26 mouse cellular contexts compared by ENCODE assay signal in the genomic region with DNA sequence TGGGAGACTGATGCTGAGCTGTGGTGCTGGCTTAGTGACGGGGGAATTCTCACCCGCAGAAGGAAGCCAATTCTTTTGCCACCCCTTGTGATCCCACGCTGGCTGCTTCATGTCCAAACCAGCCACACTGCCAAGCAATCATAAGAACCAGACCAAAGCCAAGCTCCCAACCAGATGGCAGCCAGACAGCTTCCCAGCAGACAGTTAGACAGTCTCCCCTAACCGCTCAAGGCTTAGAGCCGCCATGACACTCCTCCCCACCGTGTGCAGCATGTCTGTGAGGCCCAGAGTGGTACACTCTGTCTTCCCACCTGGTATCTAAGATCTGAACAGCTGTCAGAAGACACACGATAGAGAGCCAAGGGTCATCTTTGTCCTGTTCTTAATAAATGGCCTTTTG.
A peak's percentile ranks its signal among the peaks of the same experiment; 100 is the strongest.
DNase-seq lines count a peak whose midpoint lies in the region; ATAC-seq and TF ChIP-seq lines count a peak whose summit lies in the region.
"Had no signal": no experiment of that assay in that cellular context is flagged by ENCODE, and none has a peak within 500 bp of the region (broad histone marks: within the 10 kb centered on the region; RNA-seq: fewer than 3 reads in every experiment).

No protein-coding gene starts in this region.

- in situ Hi-C loops in ES-E14 (cut with MboI; ENCODE audit: low sequenced_read_pairs in 2 of 2, unreplicated experiment in 2 of 2): loop anchor here in 1 of 2 experiments (10.0 kb wide), 1 partner anchor 243 kb away; no protein-coding TSS in a partner anchor

- H3K27ac ChIP-seq in forebrain, embryonic 16.5 days (ENCODE audit: low read length): no peak overlapping the region
- H3K27ac ChIP-seq in forebrain, embryonic 12.5 days: no peak overlapping the region
- H3K27ac ChIP-seq in ES-E14 (ENCODE audit: insufficient read depth, low read depth, low read length, poor library complexity, severe bottlenecking): no peak overlapping the region
- H3K27ac ChIP-seq: forebrain, embryonic 15.5 days; heart, adult 2 months; limb, embryonic 12.5 days; liver, embryonic 15.5 days; midbrain, embryonic 10.5 days; midbrain, embryonic 15.5 days; neural tube, embryonic 12.5 days had no signal

- intact Hi-C loops in left cerebral cortex, postnatal 4 days (cut with DNase I): no loop called here

- peaks cover 7% of the 10 kb centered on the region; the same call in 1 of the 2 replicates for H3K4me1 ChIP-seq in forebrain, embryonic 16.5 days (replicated peaks; ENCODE audit: control insufficient read depth, insufficient read depth, low read length)
- H3K4me1 ChIP-seq in forebrain, embryonic 12.5 days: no peaks in the 10 kb centered on the region
- H3K4me1 ChIP-seq in ES-E14 (ENCODE audit: control insufficient read depth in 2 of 2, insufficient read depth in 2 of 2, low read length in 2 of 2, poor library complexity in 1 of 2): no peaks in the 10 kb centered on the region
- H3K4me1 ChIP-seq: liver, embryonic 15.5 days; midbrain, embryonic 15.5 days; neural tube, embryonic 12.5 days had no signal

- H3K4me3 ChIP-seq in forebrain, embryonic 16.5 days (replicated peaks; ENCODE audit: low read length): no peak overlapping the region
- H3K4me3 ChIP-seq in forebrain, embryonic 12.5 days (replicated peaks): no peak overlapping the region
- no peak overlapping the region for H3K4me3 ChIP-seq in ES-E14 (ENCODE audit: insufficient read depth in 1 of 2, low read depth in 1 of 2, low read length in 2 of 2, poor library complexity in 1 of 2, severe bottlenecking in 1 of 2)
- H3K4me3 ChIP-seq: erythroblast, embryonic 14.5 days; forebrain, embryonic 15.5 days; heart, adult 2 months; heart, embryonic 12.5 days; limb, embryonic 12.5 days; liver, embryonic 15.5 days; midbrain, embryonic 10.5 days; midbrain, embryonic 15.5 days; myocyte; neural tube, embryonic 12.5 days had no signal

- 56% methylated on average over 7 of the region's 7 CpGs for WGBS in forebrain, embryonic 16.5 days
- 75% methylated on average over 7 of the region's 7 CpGs for WGBS in forebrain, embryonic 12.5 days

- peak; percentile 68 for DNase-seq in left cerebral cortex, postnatal 4 days
- no peak for DNase-seq in left cerebral cortex, adult 18-20 months (ENCODE audit: low spot score in 2 of 2)
- DNase-seq in ES-E14 (ENCODE audit: low read depth, low spot score): no peak
- DNase-seq in ovary, postnatal 36 days (ENCODE audit: low spot score): no peak
- DNase-seq: adrenal gland, postnatal 14 days; B cell, adult 2 months; cerebellum, adult 18-20 months; heart, adult 2 months; heart, postnatal 4 days; kidney, adult 9 months; kidney, postnatal 10 days; layer of hippocampus, postnatal 36 days; lung, embryonic 14.5 days; right cerebral cortex, postnatal 4 days had no signal

- ATAC-seq in forebrain, embryonic 16.5 days: 0 out of 2 replicates have a peak, but pooled peaks have one; percentile 51
- ATAC-seq in forebrain, embryonic 12.5 days (ENCODE audit: low FRiP score): no peak
- ATAC-seq: forebrain, embryonic 15.5 days; midbrain, embryonic 15.5 days; Patski had no signal

- H3K36me3 ChIP-seq in forebrain, embryonic 16.5 days (ENCODE audit: control insufficient read depth, insufficient read depth): no peaks in the 10 kb centered on the region
- H3K36me3 ChIP-seq in forebrain, embryonic 12.5 days (replicated peaks): no peaks in the 10 kb centered on the region
- H3K36me3 ChIP-seq in ES-E14 (ENCODE audit: control insufficient read depth, insufficient read depth, low read length, poor library complexity, severe bottlenecking): no peaks in the 10 kb centered on the region
- H3K36me3 ChIP-seq: forebrain, embryonic 15.5 days; heart, embryonic 12.5 days; limb, embryonic 12.5 days; liver, embryonic 15.5 days; midbrain, embryonic 10.5 days; midbrain, embryonic 15.5 days; neural tube, embryonic 12.5 days had no signal

- no peak overlapping the region for H3K4me2 ChIP-seq in forebrain, embryonic 16.5 days (ENCODE audit: low read length)
- no peak overlapping the region for H3K4me2 ChIP-seq in forebrain, embryonic 12.5 days
- H3K4me2 ChIP-seq: forebrain, embryonic 15.5 days; heart, embryonic 12.5 days; limb, embryonic 12.5 days; liver, embryonic 15.5 days; lung, embryonic 14.5 days; midbrain, embryonic 15.5 days; neural tube, embryonic 12.5 days had no signal

- H3K9ac ChIP-seq in forebrain, embryonic 16.5 days (replicated peaks; ENCODE audit: low read depth, low read length): no peak overlapping the region
- no peak overlapping the region for H3K9ac ChIP-seq in forebrain, embryonic 12.5 days
- H3K9ac ChIP-seq in ES-E14 (ENCODE audit: insufficient read depth, low read depth, low read length, poor library complexity, severe bottlenecking): peak overlapping the region; percentile 25; the same call in 1 of the 2 replicates
- H3K9ac ChIP-seq: forebrain, embryonic 15.5 days; heart, embryonic 12.5 days; liver, embryonic 15.5 days; lung, embryonic 14.5 days; midbrain, embryonic 15.5 days; neural tube, embryonic 12.5 days had no signal

- no peaks in the 10 kb centered on the region for H3K9me3 ChIP-seq in forebrain, embryonic 16.5 days (ENCODE audit: control insufficient read depth, low read length)
- no peaks in the 10 kb centered on the region for H3K9me3 ChIP-seq in forebrain, embryonic 12.5 days
- no peaks in the 10 kb centered on the region for H3K9me3 ChIP-seq in ES-E14 (ENCODE audit: control insufficient read depth, insufficient read depth, low read depth, low read length)
- H3K9me3 ChIP-seq: forebrain, embryonic 15.5 days; limb, embryonic 12.5 days; liver, embryonic 15.5 days; midbrain, embryonic 10.5 days; midbrain, embryonic 15.5 days; neural tube, embryonic 12.5 days had no signal

- H3K27me3 ChIP-seq in forebrain, embryonic 16.5 days (replicated peaks; ENCODE audit: control insufficient read depth, insufficient read depth, low read length): no peaks in the 10 kb centered on the region
- H3K27me3 ChIP-seq in forebrain, embryonic 12.5 days: no peaks in the 10 kb centered on the region
- H3K27me3 ChIP-seq: forebrain, embryonic 15.5 days; heart, embryonic 12.5 days; liver, embryonic 15.5 days; midbrain, embryonic 15.5 days; neural tube, embryonic 12.5 days had no signal

TF ChIP-seq in ES-E14, 5 proteins besides CTCF, POLR2A, EP300 and RAD21:
- TF ChIP-seq ZC3H11A (IDR thresholded peaks at IDR 0.05; ENCODE audit: borderline replicate concordance, low read depth, low read length): no peak
- TF ChIP-seq ZNF384 (IDR thresholded peaks at IDR 0.05; ENCODE audit: low read depth, low read length): no peak
- TF ChIP-seq CHD2 (IDR thresholded peaks at IDR 0.05; ENCODE audit: low read depth, low read length): no peak
- TF ChIP-seq HCFC1 (IDR thresholded peaks at IDR 0.05; ENCODE audit: borderline replicate concordance, insufficient read depth, low read length): no peak
- TF ChIP-seq MAFK (IDR thresholded peaks at IDR 0.05; ENCODE audit: insufficient read depth, low read depth, low read length): no peak
